Mouse (Mus musculus) kidney, postnatal 0 days (tissue): ENCODE measurements around the gene Mcu. TPM values are rescaled to one million over a fixed set of nuclear protein-coding genes. Genes with fewer than 3 reads are reported as not detected.
A peak's percentile ranks its signal among the peaks of the same experiment; 100 is the strongest.

Experiments used
- ATAC-seq: fragments of 200-750 bp; cut with Nextera tagmentation; replicated peaks from 2 replicates; pipeline ENCODE4 v1.8.0; 2017; ENCODE audit warnings: low read depth, moderate number of reproducible peaks, moderate TSS enrichment, moderate library complexity; ENCODE audit not compliant: low FRiP score
- DNase-seq: peaks from one replicate; pipeline ENCODE4 v3.0.0-alpha.2; 2016; ENCODE audit warnings: low spot score
- H3K27ac ChIP-seq: fragments of 300-500 bp; sonication (generic); 2 replicates; pipeline ENCODE4 v1.5.1; 2014; ENCODE audit warnings: mild to moderate bottlenecking
- H3K27me3 ChIP-seq: fragments of 300-500 bp; sonication (generic); 2 replicates; pipeline ENCODE4 v1.6.1; 2014; ENCODE audit warnings: low read length, mixed read lengths; ENCODE audit not compliant: insufficient read depth
- H3K36me3 ChIP-seq: fragments of 300-500 bp; sonication (generic); 2 replicates; pipeline ENCODE4 v1.6.1; 2014; ENCODE audit warnings: low read length, mixed read lengths; ENCODE audit not compliant: insufficient read depth
- H3K4me1 ChIP-seq: fragments of 300-500 bp; sonication (generic); replicated peaks from 2 replicates; pipeline ENCODE4 v1.6.1; 2014; ENCODE audit warnings: antibody characterized with exemption, low read length, mixed read lengths; ENCODE audit not compliant: insufficient read depth
- H3K4me2 ChIP-seq: fragments of 300-500 bp; sonication (generic); 2 replicates; pipeline ENCODE4 v1.6.1; 2014; ENCODE audit warnings: mild to moderate bottlenecking, low read length, moderate library complexity, mixed read lengths
- H3K4me3 ChIP-seq: fragments of 300-500 bp; sonication (generic); replicated peaks from 2 replicates; pipeline ENCODE4 v1.5.1; 2014; ENCODE audit warnings: low read depth, low read length
- H3K9ac ChIP-seq: fragments of 300-500 bp; sonication (generic); 2 replicates; pipeline ENCODE4 v1.6.1; 2014; ENCODE audit warnings: low read depth, low read length
- H3K9me3 ChIP-seq: fragments of 300-500 bp; sonication (generic); replicated peaks from 2 replicates; pipeline ENCODE4 v1.6.1; 2016; ENCODE audit warnings: low read length, inconsistent platforms, mixed read lengths
- CTCF ChIP-seq: IDR thresholded peaks from 2 replicates; pipeline ENCODE4 v1.5.1; 2016; ENCODE audit warnings: antibody characterized with exemption, low read depth, mild to moderate bottlenecking, moderate library complexity
- WGBS: fragments of 180-500 bp; shearing (Covaris S2); extraction: QIAGEN DNeasy Blood & Tissue Kit; methylation state at CpG from one replicate; pipeline ENCODE4 v1.1.7; 2014; 5-methylcytosine and 5-hydroxymethylcytosine counted together
- polyA plus RNA-seq: library from polyadenylated mRNA; unstranded; fragments of >200 nt; fragmentation: Nextera tagmentation; extraction: Ambion mirVana; gene quantifications from 2 replicates; pipeline ENCODE4 v1.2.1, GENCODE M21; 2015

Gene Mcu
- polyA plus RNA-seq, 1 experiment from 2014 or later: 36.5 TPM

DNA sequence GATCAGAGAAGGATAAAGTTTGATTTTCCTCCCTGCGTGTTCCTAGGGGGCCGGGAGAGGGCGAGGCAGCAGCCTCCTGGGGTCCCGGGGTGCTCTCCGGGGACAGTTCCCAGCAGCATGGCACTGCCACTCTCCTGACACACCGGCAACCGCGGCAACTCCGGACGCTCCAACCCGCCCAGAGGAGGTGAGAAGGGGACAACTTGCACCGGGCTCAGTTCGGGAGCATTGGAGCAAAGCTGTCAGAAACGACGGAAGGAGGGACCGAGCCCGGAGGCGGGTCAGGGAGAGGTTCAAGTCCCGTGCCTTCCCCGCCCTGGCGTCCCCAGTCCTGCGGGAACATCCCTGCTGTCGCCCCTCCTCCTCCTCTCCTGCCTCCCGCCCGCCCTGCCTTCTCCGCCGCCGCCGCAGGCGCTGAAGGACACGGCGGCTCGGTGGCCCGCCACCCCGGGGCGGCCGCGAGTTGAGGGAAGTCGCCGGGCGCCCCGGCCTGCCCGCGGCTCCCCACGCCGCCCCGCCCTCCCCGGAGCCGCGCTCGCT, 441 bp downstream of the Mcu start, which contains the start of gene Gm10322:
Gm10322 (plus strand) TSS at position 83 of the 540 bp plus-strand sequence.
- DNase-seq (peak; percentile 66), ATAC-seq (peak; percentile 83)
- Histone ChIP-seq H3K4me2 (peak within 1 kb of the TSS; percentile 67), H3K4me3 (peak within 1 kb of the TSS; percentile 70), H3K9me3 (no peaks in the 10 kb centered on the region), H3K36me3 (no peaks in the 10 kb centered on the region), H3K4me1 (no peaks in the 10 kb centered on the region), H3K27me3 (no peaks in the 10 kb centered on the region), H3K9ac (peak within 1 kb of the TSS; percentile 76), H3K27ac (peak within 1 kb of the TSS; percentile 65)
- TF ChIP-seq CTCF: peak; percentile 35; the same call in 1 of the 2 replicates
- under 1% methylated on average over 42 of the region's 51 CpGs for WGBS

DNA sequence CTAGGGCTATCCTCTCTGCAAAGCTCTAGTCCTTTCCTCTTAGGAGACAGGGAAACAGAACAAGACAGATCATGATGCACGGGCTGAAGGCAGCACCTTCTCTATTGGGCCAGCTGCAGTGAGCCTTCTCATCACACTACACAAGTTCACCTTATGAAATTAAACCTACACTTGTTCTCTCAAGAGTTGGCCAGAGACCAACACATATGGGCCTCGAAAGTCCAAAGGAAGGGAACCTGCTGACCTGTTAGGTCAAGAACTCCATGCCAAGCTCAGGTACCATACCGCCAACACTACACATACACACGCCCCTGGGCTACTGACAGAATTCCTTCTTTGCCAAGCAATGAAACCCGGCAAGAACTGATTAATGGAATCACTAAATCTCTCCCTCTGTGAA, 1.1 kb downstream of the Mcu start:
- Histone ChIP-seq H3K36me3 (no peaks in the 10 kb centered on the region), H3K9ac (peak overlapping the region; percentile 76), H3K27ac (no peak overlapping the region), H3K4me2 (peak overlapping the region; percentile 67), H3K27me3 (no peaks in the 10 kb centered on the region), H3K4me1 (no peaks in the 10 kb centered on the region), H3K4me3 (peak overlapping the region; percentile 70), H3K9me3 (no peaks in the 10 kb centered on the region)
- 18% methylated on average over 5 of the region's 5 CpGs for WGBS
- no peak for DNase-seq
- no peak for TF ChIP-seq CTCF
- ATAC-seq: no peak

DNA sequence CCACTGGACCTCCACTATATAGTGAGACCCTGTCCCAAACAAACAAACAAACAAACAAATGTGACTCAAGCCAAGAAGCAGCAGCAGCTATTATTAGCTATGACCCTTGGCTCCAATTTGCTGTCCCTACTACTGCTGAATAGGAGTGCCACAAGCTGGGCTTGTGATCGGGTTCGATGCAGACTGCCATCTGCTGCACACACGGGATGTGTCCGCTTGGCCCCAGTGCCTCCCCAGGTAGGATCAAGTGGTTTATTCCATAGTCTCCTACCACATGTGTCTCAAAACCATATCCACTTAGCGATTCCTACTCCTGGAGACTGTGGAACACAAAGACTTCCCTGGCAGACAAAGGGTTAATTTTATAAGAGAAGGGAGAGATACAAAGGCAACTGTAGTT, 2.4 kb downstream of the Mcu start:
- no peaks in the 10 kb centered on the region for H3K27me3 ChIP-seq

GRCm38 (mm10) chr10:59613276-59613675, 3.2 kb downstream of the Mcu start:
- no peak overlapping the region for H3K4me2 ChIP-seq
- H3K36me3 ChIP-seq: no peaks in the 10 kb centered on the region
- no peak overlapping the region for H3K4me3 ChIP-seq
- H3K9ac ChIP-seq: no peak overlapping the region
- DNase-seq (no peak), ATAC-seq (no peak)
- H3K27ac ChIP-seq: no peak overlapping the region
- no peak for TF ChIP-seq CTCF
- no peaks in the 10 kb centered on the region for H3K9me3 ChIP-seq
- no peaks in the 10 kb centered on the region for H3K4me1 ChIP-seq
- H3K27me3 ChIP-seq: no peaks in the 10 kb centered on the region
- WGBS: 67% methylated on average over 5 of the region's 5 CpGs

More for the DNA sequence above, 2.4 kb downstream of the Mcu start:
- H3K36me3 ChIP-seq: no peaks in the 10 kb centered on the region
- no peak for TF ChIP-seq CTCF
- H3K4me3 ChIP-seq: no peak overlapping the region
- no peaks in the 10 kb centered on the region for H3K4me1 ChIP-seq
- H3K27ac ChIP-seq: no peak overlapping the region
- no peak for DNase-seq
- no peak overlapping the region for H3K4me2 ChIP-seq
- H3K9me3 ChIP-seq: no peaks in the 10 kb centered on the region
- 88% methylated on average over 5 of the region's 5 CpGs for WGBS
- H3K9ac ChIP-seq: no peak overlapping the region
- ATAC-seq: no peak

- no peak for TF ChIP-seq CTCF
- Histone ChIP-seq H3K9me3 (no peaks in the 10 kb centered on the region), H3K4me3 (no peak overlapping the region), H3K9ac (no peak overlapping the region), H3K27me3 (no peaks in the 10 kb centered on the region), H3K4me1 (no peaks in the 10 kb centered on the region), H3K36me3 (no peaks in the 10 kb centered on the region), H3K27ac (no peak overlapping the region), H3K4me2 (no peak overlapping the region)
- WGBS: 81% methylated on average over 11 of the region's 11 CpGs
- ATAC-seq (no peak), DNase-seq (no peak)
Observed at GRCm38 (mm10) chr10:59604879-59605464, 11.5 kb downstream of the Mcu start.

DNA sequence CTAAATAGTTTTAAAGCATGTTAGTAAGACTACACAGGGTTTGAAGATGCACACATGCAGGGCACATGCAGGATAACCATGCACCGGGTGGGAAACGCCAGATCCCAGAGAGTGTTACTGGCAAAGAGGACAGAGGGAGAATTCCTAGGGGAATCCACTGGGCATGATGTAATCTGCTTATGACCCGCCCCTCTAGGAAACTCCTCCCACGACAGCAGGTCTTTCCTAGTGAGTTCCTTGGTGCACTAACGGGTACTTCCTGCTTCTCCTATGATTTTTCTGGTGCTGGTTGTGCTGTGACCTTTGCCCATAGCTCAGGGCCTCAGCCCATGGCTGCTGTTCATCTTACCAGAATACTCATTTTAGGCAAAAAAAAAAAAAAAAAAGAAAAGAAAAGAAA, 12.6 kb downstream of the Mcu start:
- no peak for DNase-seq

More for the DNA sequence above, 12.6 kb downstream of the Mcu start:
- WGBS: 59% methylated on average over 5 of the region's 5 CpGs
- H3K27me3 ChIP-seq: no peaks in the 10 kb centered on the region
- no peak for TF ChIP-seq CTCF
- no peaks in the 10 kb centered on the region for H3K4me1 ChIP-seq
- no peaks in the 10 kb centered on the region for H3K9me3 ChIP-seq
- no peak overlapping the region for H3K4me3 ChIP-seq
- no peak overlapping the region for H3K9ac ChIP-seq
- H3K4me2 ChIP-seq: no peak overlapping the region
- ATAC-seq: no peak; the same call in 1 of the 2 replicates
- no peak overlapping the region for H3K27ac ChIP-seq
- no peaks in the 10 kb centered on the region for H3K36me3 ChIP-seq
